Mouse (Mus musculus): ENCODE results near the gene Mcidas. TPM values are rescaled to one million over a fixed set of nuclear protein-coding genes. Genes with fewer than 3 reads are reported as not detected.
A peak's percentile ranks its signal among the peaks of the same experiment; 100 is the strongest.
"Not testable (repeated sequence)": the region's sequence is repeated elsewhere in the genome, so short reads cannot be mapped to it uniquely, and the experiment has no call there.

The Mcidas gene
- polyA plus RNA-seq, 1 experiment: not detected

GRCm38 (mm10) chr13:112998427-112999201 lies 5.0 kb downstream of the Mcidas start:
- Histone ChIP-seq H3K4me1 (ENCODE audit: control insufficient read depth) (peaks cover 6% of the 10 kb centered on the region), H3K4me3 (replicated peaks) (no peak overlapping the region), H3K27me3 (ENCODE audit: control insufficient read depth) (peaks cover 70% of the 10 kb centered on the region), H3K9me3 (ENCODE audit: control insufficient read depth, low read length) (peaks cover 6% of the 10 kb centered on the region; the same call in 1 of the 2 replicates), H3K36me3 (ENCODE audit: control insufficient read depth) (no peaks in the 10 kb centered on the region)
- TF ChIP-seq GATA1 (IDR thresholded peaks at IDR 0.05; ENCODE audit: low read length) (no peak), TAL1 (IDR thresholded peaks at IDR 0.05; ENCODE audit: low read length) (no peak)

GRCm38 (mm10) chr13:113000090-113000489 lies 6.4 kb downstream of the Mcidas start:
- Histone ChIP-seq H3K4me3 (replicated peaks) (no peak overlapping the region), H3K36me3 (ENCODE audit: control insufficient read depth) (no peaks in the 10 kb centered on the region), H3K9me3 (ENCODE audit: control insufficient read depth, low read length) (no peaks in the 10 kb centered on the region), H3K4me1 (ENCODE audit: control insufficient read depth) (no peaks in the 10 kb centered on the region), H3K27me3 (ENCODE audit: control insufficient read depth) (peaks cover 56% of the 10 kb centered on the region)
- no peak for TF ChIP-seq TAL1 (IDR thresholded peaks at IDR 0.05; ENCODE audit: low read length)
- no peak for TF ChIP-seq GATA1 (IDR thresholded peaks at IDR 0.05; ENCODE audit: low read length)

- H3K27me3 ChIP-seq (ENCODE audit: control insufficient read depth): peaks cover 50% of the 10 kb centered on the region
- no peaks in the 10 kb centered on the region for H3K36me3 ChIP-seq (ENCODE audit: control insufficient read depth)
- H3K4me1 ChIP-seq (ENCODE audit: control insufficient read depth): no peaks in the 10 kb centered on the region
- no peaks in the 10 kb centered on the region for H3K9me3 ChIP-seq (ENCODE audit: control insufficient read depth, low read length)
- TF ChIP-seq GATA1 (IDR thresholded peaks at IDR 0.05; ENCODE audit: low read length) (no peak), TAL1 (IDR thresholded peaks at IDR 0.05; ENCODE audit: low read length) (no peak)
- no peak overlapping the region for H3K4me3 ChIP-seq (replicated peaks)
Observed at GRCm38 (mm10) chr13:113000576-113001318, 7.1 kb downstream of the Mcidas start.

GRCm38 (mm10) chr13:113012683-113013082 lies 19.0 kb downstream of the Mcidas start:
- no peaks in the 10 kb centered on the region for H3K36me3 ChIP-seq (ENCODE audit: control insufficient read depth)
- H3K4me3 ChIP-seq (replicated peaks): no peak overlapping the region
- H3K27me3 ChIP-seq (ENCODE audit: control insufficient read depth): peaks cover 3% of the 10 kb centered on the region
- TF ChIP-seq GATA1 (IDR thresholded peaks at IDR 0.05; ENCODE audit: low read length) (no peak), TAL1 (IDR thresholded peaks at IDR 0.05; ENCODE audit: low read length) (no peak)
- H3K4me1 ChIP-seq (ENCODE audit: control insufficient read depth): peaks cover 3% of the 10 kb centered on the region
- no peaks in the 10 kb centered on the region for H3K9me3 ChIP-seq (ENCODE audit: control insufficient read depth, low read length)

- not testable (repeated sequence) for H3K4me1 ChIP-seq (ENCODE audit: control insufficient read depth); H3K36me3 ChIP-seq (ENCODE audit: control insufficient read depth); H3K27me3 ChIP-seq (ENCODE audit: control insufficient read depth); H3K9me3 ChIP-seq (ENCODE audit: control insufficient read depth, low read length)
- peak overlapping the region; percentile 52 for H3K4me3 ChIP-seq (replicated peaks)
Observed at GRCm38 (mm10) chr13:113013174-113013953, 19.7 kb downstream of the Mcidas start.

- no peak for TF ChIP-seq TAL1 (IDR thresholded peaks at IDR 0.05; ENCODE audit: low read length)
- TF ChIP-seq GATA1 (IDR thresholded peaks at IDR 0.05; ENCODE audit: low read length): no peak
- Histone ChIP-seq H3K4me3 (replicated peaks) (no peak overlapping the region), H3K4me1 (ENCODE audit: control insufficient read depth) (peaks cover 2% of the 10 kb centered on the region), H3K9me3 (ENCODE audit: control insufficient read depth, low read length) (no peaks in the 10 kb centered on the region), H3K27me3 (ENCODE audit: control insufficient read depth) (peaks cover 13% of the 10 kb centered on the region), H3K36me3 (ENCODE audit: control insufficient read depth) (no peaks in the 10 kb centered on the region)
Observed at GRCm38 (mm10) chr13:113021521-113021920, 27.9 kb downstream of the Mcidas start.

- Histone ChIP-seq H3K9me3 (ENCODE audit: control insufficient read depth, low read length) (no peaks in the 10 kb centered on the region), H3K4me1 (ENCODE audit: control insufficient read depth) (peaks cover 2% of the 10 kb centered on the region), H3K4me3 (replicated peaks) (no peak overlapping the region), H3K36me3 (ENCODE audit: control insufficient read depth) (no peaks in the 10 kb centered on the region), H3K27me3 (ENCODE audit: control insufficient read depth) (peaks cover 16% of the 10 kb centered on the region)
- no peak for TF ChIP-seq GATA1 (IDR thresholded peaks at IDR 0.05; ENCODE audit: low read length)
- no peak for TF ChIP-seq TAL1 (IDR thresholded peaks at IDR 0.05; ENCODE audit: low read length)
Observed at GRCm38 (mm10) chr13:113022467-113022866, 28.8 kb downstream of the Mcidas start.

GRCm38 (mm10) chr13:113023274-113024143 lies 29.9 kb downstream of the Mcidas start:
- no peaks in the 10 kb centered on the region for H3K36me3 ChIP-seq (ENCODE audit: control insufficient read depth)
- TF ChIP-seq GATA1 (IDR thresholded peaks at IDR 0.05; ENCODE audit: low read length): no peak
- no peak for TF ChIP-seq TAL1 (IDR thresholded peaks at IDR 0.05; ENCODE audit: low read length)

More at GRCm38 (mm10) chr13:113023274-113024143, 29.9 kb downstream of the Mcidas start:
- Histone ChIP-seq H3K4me1 (ENCODE audit: control insufficient read depth) (peaks cover 2% of the 10 kb centered on the region), H3K9me3 (ENCODE audit: control insufficient read depth, low read length) (no peaks in the 10 kb centered on the region), H3K4me3 (replicated peaks) (no peak overlapping the region), H3K27me3 (ENCODE audit: control insufficient read depth) (peaks cover 21% of the 10 kb centered on the region)

Data from erythroblast, embryonic 14.5 days (primary cell).